Mouse (Mus musculus): ENCODE data around the gene Dusp11. TPM values are rescaled to one million over a fixed set of nuclear protein-coding genes. Genes with fewer than 3 reads are reported as not detected.

Gene Dusp11
- polyA plus RNA-seq (2012; rRNA removed), result 59.7 and 98.9 TPM in 2 replicates

DNA sequence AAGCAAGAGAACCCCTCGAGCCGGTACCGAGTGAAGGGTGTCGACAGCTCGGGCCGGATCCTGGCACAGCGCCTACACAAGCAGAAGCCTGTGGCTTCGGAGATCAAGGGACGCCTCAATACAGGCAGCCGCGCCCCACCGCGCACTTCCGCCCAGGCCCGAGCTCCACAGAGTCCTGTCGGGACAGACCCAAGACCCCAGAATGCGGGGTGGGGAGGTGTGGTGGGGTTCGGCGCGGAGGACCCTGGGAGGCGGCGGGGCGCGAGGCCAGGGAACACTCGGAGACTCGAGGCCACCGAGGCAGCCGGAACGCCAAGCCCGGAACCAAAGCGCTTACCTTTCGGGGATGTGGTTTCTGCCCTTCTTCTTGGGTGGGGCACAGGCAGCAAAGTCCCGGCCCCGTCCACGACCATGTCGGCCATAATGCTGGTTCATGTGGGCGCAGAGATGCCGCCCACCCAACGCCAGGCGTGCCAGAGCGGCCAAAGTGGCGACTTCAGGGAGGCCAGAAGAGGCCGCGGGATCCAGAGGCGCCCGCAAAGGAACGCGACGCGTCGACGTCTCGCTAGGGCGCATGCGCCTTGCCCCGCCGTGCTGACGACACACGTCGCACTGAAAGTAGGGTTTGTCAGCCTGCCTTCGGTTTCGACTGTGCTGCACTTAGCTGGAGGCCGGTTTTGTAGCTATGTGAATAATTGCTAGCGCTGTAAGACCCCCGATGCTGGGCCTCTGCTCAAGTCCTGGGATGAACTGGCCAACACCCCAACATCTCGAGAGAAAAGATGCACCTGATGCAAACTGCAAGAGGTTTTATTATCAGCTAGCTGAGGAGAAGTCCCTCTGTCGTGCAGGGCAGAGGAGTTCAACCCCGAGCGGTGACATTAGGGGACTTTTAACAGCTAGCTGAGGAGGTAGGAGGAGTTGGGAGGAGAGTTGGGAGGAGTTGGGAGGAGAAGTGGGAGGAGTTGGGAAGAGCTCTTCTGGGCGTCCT, at the start of gene Dusp11:
Gene Dusp11, minus strand, starts transcription at position 567 of the 991 bp plus-strand sequence.

GRCm38 (mm10) chr6:85915539-85916513, 45.6 kb downstream of the Dusp11 start, which contains the start of gene Nat8f1:
Gene Nat8f1, minus strand, starts transcription at chr6:85915687.

DNA sequence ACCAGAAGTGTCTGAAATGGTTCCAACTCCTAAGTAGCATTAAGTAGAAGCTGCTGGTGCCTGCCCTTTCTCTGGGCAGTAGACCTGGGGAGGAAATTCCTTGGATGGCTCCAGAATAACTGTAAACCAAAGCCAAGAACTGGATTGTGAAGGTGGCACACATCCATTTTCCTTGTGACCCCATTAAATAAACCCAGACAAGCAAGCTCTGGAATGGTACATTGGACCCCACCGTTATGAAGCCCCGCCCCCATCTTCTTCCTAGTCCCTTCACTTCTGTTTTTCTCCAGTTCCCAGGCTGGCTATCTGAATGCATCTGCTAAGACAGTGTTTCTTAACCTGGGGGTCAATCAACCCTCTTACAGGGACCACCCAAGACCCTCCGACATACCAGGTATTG, 49.9 kb downstream of the Dusp11 start, which contains the start of gene Tprkb:
Gene Tprkb, plus strand, starts transcription at position 279 of the 400 bp plus-strand sequence.

DNA sequence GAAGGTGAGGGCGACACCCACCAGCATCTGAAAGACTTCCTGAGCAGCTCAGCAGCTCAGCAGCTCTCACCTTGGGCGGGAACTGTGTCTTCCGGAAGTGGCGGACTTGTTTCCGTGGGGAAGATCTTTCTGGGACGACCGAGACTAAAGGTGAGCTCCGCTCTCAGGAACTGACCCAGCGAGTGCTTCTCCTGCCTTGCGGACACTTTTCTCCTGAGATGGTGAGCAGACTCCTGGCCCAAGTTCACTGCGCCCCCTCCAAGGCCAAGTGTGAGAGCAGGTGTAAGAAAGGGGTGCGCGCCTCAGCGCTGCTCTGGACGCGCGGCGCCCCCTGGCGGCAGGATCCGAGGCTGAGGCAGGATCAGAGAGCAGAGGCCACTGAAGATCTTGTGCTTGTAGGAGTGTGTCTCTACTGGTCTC, 56.8 kb downstream of the Dusp11 start, which contains the start of gene Nat8f4:
Gene Nat8f4, minus strand, starts transcription at position 243 of the 420 bp plus-strand sequence.

Other genes with a start within 250 kb of the Dusp11 start
- gene Nat8f7, start 248.5 kb downstream of the Dusp11 start, polyA plus RNA-seq (2012; rRNA removed), result not detected in 2 replicates
- 0.02 TPM in 1 of 2 replicates, not detected in the other for gene Nat8f3, start 195.9 kb downstream of the Dusp11 start, polyA plus RNA-seq (2012; rRNA removed)
- not detected in 2 replicates for gene Nat8f6, start 140.7 kb downstream of the Dusp11 start, polyA plus RNA-seq (2012; rRNA removed)
- gene Nat8f5, start 140.7 kb downstream of the Dusp11 start, polyA plus RNA-seq (2012; rRNA removed), result not detected in 2 replicates
- not detected in 2 replicates for gene Nat8, start 129.6 kb downstream of the Dusp11 start, polyA plus RNA-seq (2012; rRNA removed)
- gene Nat8f2, start 92.5 kb downstream of the Dusp11 start, polyA plus RNA-seq (2012; rRNA removed), result 0.01 TPM in 1 of 2 replicates, not detected in the other
- gene Nat8f4, start 56.8 kb downstream of the Dusp11 start, polyA plus RNA-seq (2012; rRNA removed), result 3.1 and 3.8 TPM in 2 replicates
- gene Tprkb, start 49.8 kb downstream of the Dusp11 start, polyA plus RNA-seq (2012; rRNA removed), result 20.8 and 25.0 TPM in 2 replicates
- 6.7 and 7.7 TPM in 2 replicates for gene Nat8f1, start 46.0 kb downstream of the Dusp11 start, polyA plus RNA-seq (2012; rRNA removed)
- not detected in 2 replicates for gene Figla, start 54.5 kb upstream of the Dusp11 start, polyA plus RNA-seq (2012; rRNA removed)
- gene Add2, start 67.0 kb upstream of the Dusp11 start, polyA plus RNA-seq (2012; rRNA removed), result 57.8 and 84.9 TPM in 2 replicates
- 0.65 and 1.2 TPM in 2 replicates for gene Tgfa, start 233.6 kb upstream of the Dusp11 start, polyA plus RNA-seq (2012; rRNA removed)

Measured in central nervous system, embryonic 11.5 days (tissue).